Mouse (Mus musculus): ENCODE results near the gene Slc3a2.
A peak's percentile ranks its signal among the peaks of the same experiment; 100 is the strongest.
"Not testable (repeated sequence)": the region's sequence is repeated elsewhere in the genome, so short reads cannot be mapped to it uniquely, and the experiment has no call there.

Slc3a2 gene

DNA sequence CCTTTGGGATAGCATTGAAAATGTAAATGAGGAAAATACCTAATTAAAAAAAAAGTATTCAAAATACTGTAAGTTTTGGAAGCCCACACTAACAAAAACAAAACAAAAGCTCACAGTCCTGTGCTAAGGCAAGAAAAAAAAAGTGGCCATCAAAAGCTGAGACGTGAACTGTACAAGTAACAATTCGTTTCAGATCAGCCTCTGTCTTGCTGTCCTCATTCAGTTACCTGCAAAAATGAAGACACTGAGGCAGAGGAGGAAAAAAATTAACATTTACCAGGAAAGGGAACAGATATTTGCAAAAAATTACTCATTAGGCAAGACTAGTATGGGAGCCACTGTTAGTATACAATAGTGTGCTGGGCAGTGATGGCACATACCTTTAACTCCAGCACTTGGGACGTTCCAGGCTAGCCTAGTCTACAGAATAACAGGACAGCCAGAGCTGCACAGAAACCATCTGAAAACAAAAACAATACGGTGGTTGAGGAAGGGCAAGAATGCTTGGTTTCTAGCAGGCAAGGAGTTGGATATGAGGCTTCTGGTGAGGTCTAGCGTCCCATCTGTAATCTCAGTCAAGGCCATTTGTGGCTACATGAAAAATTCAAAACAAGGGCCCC is 4.4 kb upstream of the Slc3a2 start:
- DNase-seq (ENCODE audit: low read depth, low spot score): no peak

DNA sequence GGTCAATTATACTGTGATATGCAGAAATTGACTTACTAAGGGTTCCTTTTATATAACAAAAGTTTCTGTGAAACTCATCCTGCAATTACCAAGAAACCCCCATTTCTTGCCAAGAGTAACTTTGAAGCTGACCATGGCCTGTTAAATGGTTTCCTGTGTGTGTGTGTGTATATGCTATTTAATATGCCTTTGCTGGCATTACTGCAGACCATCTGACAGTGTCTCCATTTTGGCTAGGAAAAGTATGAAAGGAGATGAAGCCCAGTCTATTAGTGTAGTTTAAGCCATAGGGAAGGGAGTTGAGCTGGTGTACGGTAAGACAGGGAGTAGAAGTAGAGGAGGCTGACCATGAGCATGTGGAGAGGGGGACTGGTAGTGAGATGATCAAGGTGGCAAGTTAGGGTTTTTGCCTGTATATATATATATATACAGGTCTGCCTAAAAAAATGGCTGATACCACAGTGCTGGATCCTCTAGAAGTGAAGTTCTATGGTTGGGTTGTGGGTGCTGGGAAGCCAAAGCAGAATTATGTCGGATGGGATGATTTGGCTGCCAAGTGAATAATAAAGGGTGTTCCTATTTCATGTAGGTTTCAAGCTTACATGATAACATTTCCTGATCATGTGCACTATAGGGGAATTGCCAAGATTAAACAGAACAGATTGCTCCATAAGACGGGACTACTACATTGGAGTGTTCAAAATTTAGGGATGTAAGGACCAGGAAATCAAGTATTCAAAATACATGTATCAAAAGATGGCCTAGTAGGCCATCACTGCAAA is 3.6 kb upstream of the Slc3a2 start:
- no peak for DNase-seq (ENCODE audit: low read depth, low spot score)

DNA sequence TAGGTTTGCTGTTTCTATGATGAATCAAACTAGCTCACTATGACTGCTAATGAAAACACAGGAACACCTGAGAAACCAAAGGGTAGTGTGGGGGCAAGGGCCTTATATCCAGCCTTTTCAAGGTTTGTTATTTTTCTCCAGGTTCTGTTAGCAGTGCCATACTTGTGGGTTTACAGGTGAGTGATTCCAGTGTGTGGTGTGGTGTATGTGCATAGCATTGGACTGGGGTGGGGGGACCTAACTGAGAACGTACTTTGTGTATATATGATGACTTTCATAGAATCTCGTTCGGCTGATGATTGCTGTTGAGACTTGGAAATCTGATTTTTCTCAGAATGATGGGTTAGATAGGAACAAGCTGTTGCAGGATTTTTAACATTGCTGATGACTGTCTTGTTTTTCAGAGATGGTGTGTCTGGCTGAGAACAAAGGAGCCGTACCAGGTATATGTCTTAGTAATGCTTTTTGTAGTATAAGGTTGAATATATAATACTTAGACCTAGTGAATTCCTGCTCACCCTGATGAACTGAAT is 2.0 kb upstream of the Slc3a2 start:
- DNase-seq (ENCODE audit: low read depth, low spot score): no peak

DNA sequence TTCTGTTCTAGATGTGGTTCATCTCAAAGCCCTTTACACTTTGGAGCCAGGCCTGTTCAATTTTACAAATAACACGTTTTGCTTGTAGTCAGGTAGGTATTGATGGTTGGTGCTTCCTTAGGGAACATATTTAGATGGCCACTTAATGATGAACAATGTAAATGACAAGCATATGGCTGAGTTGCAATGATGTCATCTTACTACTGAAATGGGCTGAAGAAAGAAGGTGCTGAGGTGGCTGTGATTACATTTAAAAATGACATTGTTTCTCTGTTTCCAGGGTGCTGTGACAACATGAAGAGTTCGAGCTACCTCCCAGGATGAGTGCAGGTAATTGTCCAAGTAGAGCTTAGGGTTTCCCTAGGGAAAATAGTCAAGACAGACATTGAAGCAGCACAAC is 1.2 kb upstream of the Slc3a2 start:
- DNase-seq (ENCODE audit: low read depth, low spot score): no peak

DNA sequence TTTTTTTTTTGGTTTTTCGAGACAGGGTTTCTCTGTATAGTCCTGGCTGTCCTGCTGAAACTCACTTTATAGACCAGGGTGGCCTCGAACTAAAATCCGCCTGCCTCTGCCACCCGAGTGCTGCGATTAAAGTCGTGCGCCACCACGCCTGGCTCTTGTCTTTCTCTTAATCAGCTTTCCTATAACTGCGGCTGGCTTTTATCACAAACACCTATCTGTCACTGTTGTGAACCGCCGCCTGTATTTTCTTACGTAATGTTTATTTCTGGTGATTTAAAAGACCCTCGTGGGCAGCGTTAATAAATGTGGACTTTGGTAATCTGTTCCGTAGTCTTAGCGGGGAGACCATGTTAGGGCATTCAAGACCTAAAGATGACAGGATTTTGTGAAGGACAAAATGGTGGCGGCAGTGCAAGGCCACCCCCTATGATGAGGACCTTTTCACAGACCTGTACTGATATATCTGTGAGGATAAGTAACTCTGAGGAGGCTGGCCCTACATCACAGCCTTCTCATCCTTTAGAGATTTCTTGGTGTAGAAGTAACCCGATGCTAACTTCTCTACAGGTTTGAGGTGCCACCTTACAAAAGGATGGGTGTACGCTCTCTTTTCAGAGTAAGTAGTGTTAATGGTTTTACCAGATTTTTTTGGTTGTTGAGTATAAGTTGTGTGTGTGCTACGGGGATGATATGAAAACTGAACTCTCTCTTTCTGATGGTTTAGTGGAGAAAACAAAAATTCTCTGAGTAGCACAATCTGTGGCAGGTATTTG is 591 bp upstream of the Slc3a2 start:
- DNase-seq (ENCODE audit: low read depth, low spot score): no peak

DNA sequence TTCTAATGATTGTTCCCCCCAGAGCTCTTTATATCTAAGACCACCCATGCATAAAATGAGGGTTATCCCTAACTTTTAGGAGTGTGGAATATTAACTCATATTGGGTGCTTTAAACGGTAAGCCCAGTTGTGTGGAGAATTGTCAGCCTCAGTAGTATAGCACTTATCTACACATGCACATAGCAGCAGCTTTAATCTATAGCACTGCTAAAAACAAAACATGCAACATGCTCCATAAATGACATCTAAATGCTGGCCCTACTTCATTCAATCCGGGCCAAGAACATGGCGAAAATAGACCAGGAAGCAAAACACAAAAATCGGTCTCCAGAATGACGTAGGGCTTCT is 636 bp downstream of the Slc3a2 start:
- no peak for DNase-seq (ENCODE audit: low read depth, low spot score)

DNA sequence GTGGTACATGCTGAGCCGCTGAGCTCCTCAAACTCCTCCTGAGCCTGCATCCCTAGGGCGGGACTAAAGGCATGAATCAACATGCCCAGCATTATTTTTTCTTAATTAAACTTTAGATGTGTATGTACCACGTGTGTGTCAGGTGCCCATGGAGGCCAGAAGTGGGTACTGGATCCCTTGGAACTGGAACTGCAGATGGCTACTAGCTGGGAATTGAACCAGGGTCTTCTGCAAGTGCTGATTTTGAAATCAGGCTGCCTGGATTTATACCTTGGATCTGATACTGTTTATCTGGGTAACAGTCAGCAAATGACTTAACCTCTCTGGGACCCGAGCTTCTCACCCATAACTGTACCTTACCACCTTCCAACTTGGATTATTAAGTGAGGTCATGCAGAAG is 1.1 kb downstream of the Slc3a2 start:
- DNase-seq (ENCODE audit: low read depth, low spot score): no peak

DNA sequence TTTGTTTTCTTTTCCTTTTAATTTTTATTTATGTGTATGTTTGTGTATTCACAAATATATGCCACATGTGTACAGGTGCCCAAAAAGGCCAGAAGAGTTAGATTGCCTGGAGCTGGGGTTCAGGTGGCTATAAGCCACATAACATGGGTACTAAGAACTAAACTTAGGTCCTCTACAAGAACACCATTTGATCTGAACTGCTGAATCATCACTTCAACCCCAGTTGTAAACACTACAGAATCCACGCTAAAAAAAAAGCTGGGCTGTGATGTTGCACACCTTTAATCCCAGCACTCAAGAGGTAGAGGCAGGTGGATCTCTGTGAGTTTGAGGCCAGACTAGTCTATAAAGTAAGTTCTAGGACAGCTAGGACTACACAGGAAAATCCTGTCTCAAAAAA is 1.8 kb downstream of the Slc3a2 start:
- no peak for DNase-seq (ENCODE audit: low read depth, low spot score)

DNA sequence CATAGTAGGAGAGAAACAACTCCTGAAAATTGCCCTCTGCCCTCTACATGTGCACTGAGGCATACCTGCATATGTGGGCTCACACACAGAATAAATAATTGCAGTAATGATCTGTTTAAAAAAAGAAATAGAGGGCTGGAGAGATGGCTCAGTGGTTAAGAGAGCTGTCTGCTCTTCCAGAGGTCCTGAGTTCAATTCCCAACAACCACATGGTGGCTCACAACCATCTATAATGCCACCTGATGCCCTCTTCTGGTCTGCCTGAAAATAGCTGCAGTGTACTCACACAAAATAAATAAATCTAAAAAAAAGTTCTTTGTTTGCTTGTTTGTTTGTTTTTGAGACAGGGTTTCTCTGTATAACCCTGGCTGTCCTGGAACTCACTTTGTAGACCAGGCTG is 4.1 kb downstream of the Slc3a2 start:
- not testable (repeated sequence) for DNase-seq (ENCODE audit: low read depth, low spot score)

DNA sequence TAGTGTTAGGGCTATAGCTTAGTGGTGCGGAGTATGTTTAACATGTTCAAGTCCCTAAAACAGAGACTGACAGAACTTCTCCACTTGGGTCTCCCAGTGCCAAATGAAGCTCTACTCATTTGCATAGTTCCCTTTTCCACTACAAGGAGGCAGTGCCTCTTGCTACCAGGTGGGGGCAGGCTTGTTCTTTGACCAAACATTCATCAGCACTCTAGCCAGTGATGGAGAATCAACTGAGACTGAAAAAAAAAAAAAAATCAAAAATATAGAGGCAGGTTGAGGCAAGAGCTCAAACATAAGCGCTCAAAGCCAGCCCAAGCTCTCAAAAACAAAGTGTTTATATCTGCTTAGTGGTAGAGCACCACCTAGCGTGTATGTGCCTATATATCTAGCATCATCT is 4.8 kb downstream of the Slc3a2 start:
- DNase-seq (ENCODE audit: low read depth, low spot score): peak; percentile 49

DNA sequence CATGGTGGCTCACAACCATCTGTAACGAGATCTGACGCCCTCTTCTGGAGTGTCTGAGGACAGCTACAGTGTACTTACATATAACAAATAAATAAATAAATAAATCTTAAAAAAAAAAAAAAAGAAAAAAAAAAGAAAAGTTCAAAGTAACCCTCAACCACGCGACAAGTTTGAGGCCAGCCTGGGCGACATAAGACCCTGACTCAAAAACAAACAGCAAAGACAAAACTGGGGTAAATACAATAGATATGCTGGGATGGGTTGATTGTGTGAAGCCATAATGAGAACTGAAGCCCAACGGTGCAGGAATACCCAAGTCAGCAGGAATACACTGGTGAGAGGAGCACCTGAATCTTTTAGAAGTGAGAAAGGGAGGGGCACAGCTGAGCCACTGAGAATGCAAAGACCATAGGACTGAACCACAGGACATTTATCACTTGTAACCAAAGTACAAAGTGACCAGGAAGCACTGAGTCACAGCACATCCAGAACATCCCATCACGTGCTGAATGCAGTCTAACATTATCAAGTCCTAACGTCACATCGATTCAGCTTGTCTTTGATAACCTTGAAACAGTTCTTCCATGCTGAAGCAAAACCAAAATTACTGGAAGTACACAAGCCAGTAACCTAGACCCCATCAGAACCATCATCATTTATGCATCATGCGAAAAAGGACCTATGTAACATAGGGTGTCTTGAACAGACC is 6.2 kb downstream of the Slc3a2 start:
- no peak for DNase-seq (ENCODE audit: low read depth, low spot score)

DNA sequence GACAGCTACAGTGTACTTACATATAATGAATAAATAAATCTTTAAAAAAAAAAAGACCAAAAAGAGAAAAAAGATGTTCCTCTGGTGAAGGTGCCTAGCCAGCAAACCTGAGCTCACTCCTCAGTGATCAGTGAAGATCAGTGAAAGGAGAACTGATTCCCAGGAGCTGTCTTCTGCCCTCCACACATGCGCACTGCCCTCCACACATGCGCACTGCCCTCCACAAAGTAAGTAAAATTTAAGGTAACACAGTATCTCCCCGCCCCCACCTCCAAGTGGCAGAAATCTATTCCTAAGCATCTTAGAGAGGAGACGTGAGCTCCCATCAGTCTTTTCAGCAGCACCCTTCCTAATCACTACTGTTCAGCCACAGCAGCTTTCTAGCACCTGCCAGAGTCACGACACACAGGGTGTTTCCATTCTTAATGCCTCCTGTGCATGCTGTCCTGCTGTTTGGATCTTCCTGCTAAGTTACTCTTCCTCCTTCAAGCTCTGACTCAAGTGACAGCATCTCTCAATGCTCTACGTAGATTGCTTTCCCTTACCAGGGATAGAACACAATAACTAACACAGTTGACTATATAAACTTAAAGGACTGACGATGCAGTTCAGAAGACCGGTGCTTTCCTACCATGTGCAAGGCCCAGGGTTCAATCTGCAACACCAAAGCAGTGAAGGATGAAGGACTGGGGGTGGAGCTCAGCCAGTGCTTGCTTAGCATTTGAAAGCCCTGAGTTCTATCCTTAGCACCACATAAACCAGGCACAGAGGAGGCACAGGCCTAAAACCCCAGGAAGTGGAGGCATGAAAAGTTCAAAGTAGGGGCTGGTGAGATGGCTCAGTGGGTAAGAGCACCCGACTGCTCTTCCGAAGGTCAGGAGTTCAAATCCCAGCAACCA is 7.1 kb downstream of the Slc3a2 start:
- no peak for DNase-seq (ENCODE audit: low read depth, low spot score)

DNA sequence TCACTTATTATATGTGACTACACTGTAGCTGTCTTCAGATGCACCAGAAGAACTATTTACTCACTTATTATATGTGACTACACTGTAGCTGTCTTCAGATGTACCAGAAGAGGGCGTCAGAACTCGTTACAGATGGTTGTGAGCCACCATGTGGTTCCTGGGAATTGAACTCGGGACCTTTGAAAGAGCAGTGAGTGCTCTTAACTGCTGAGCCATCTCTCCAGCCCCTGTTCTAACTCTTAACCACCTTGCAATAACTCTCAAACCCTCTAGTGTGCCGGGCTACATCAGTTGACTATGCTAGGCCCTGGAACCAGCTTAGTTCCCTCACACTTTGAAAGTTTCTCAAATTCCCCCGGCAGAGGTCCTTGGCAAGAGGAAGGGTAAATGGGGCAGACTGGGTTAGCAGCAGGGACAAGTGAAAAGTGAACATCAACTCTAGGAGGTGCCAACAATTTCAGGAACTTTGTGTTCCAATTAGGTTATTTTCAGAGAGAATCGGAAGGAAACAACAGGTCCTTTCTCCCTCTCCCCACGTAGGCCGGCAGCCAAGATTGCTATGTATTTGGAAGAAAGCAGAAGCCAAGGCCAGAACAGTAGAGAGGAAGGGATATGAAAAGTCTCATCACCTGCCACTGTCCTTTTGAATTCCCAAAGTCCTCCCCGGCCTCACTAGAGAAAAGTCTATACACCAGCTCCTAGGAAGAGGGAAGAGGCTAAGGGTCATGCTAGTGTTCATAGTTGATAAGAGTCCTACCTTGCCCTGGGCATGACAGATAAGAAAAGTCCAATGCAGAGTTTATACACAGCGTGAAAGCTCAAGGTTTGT is 8.3 kb downstream of the Slc3a2 start:
- no peak for DNase-seq (ENCODE audit: low read depth, low spot score)

DNA sequence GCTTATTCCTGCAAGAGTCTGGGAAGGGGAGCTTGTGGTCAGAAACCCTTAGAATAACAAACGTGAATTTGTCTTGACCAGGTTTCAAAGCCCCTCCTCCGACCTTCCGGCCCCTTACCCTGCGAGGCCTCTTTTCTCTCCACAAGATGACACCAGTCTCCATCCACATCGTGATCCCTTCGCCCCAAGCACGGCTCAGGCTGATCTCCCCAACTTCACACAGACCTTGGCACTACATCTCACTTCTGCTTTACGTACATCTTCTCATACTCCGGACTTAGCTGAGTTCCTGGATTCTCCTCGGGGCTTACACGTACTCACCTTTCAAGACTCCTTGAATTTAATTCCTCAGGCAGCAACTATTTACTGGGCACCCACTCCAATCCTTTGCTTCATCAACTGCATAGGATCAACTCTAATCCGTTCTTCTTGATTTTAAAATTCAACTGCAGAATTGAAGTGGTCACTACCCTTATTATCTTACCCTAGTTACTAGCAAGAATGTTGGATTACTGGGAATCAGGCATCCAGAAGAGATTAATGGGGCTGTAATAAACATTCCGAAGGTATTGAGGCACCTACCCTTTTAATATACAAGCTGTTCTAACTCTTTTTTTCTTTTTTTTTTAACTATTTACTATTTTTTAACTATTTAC is 9.0 kb downstream of the Slc3a2 start:
- DNase-seq (ENCODE audit: low read depth, low spot score): no peak

DNA sequence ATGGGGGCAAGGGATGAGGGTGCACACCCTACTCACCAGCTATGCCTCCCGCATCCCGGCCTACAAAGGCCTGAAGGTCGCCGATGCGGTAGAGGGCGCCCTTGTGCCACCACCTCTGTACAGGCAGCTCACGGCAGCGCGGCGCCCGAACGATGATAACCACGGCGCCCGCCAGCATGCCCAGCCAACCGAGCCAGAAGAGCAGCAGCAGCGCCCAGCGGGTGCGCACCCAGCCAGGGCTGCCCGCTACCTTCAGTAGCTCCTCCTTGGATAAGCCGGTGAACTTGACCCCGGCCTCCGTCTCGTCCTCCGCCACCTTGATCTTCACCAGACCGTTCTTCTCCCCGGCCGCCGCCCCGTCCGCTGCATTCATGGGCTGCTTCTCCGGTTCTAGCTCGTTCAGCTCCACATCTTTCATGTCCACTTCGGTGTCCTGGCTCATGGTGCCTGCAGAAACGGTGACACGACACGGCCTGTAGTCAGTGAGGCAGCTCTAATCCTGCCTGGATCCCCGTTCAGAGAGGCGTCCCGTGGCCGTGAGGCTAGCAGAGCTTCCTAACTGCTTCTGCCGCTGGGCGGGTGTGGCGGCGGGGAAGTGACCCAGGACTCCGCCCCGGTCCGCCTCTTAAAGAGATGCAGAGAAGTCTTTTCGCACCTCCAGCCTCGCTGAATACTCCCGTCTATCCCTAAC is 9.7 kb downstream of the Slc3a2 start:
- peak; percentile 79 for DNase-seq (ENCODE audit: low read depth, low spot score)

DNA sequence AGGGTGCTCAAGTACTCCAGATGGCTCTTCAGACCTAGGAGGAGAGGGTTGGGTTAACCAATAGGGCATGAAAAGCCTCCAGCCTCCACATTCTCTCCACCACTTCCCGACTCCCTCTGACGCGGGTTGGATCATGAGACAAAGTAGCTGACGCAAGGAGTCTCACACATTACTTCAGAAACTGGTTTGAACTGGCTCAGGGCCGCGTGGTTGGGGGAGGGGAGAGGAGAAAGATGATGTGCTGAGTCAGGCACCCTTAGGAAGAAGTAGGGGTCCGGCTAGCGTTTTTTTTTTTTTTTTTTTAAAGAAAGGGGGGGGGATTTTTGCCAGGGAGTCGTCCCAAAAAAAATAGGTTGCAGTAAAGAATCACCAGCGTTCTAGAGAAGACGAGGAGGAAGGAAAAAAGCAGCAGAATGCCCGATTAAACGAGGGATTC is 10.3 kb downstream of the Slc3a2 start:
- DNase-seq (ENCODE audit: low read depth, low spot score): peak; percentile 62

DNA sequence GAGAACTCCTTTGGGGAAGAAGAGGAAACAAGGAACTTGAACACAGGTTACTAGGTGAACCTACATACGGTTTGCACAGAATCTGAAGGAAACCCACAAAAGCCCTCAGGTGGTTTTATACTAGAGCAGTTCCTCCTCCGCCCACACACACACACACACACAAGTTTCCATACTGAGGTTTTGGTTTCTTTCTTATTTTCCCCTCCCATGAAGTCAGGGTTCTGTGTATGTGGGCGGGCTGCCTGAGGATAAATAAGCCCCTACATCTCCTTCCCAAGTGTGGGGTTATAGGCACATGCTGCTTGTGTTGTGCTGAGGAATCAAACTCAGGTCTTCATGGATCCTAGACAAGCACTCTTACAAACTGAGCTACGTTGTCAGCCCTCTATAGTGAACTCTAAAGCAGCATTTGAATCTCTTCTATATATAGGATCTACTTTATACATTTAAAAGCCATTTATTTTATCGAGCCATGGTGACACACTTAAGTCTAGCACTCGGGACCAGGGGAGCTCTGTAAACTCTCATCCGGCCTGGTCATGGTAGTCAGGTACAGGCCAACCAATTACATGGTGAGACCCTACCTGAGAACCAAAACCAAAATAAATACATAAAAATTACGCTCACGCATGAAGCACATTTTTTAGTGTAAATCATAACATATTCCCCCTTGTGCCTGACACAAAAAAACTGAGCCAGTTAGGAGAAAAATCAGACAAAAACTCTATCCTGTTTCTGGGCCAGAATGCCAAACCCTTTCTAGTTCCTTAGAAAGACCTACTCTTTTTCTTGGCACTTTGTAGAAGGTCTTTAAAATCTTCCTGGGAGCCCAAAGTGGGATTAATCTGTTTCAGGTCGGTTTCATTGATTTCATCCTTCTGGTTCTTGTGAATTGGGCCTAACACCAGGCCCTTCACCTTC is 11.0 kb downstream of the Slc3a2 start:
- no peak for DNase-seq (ENCODE audit: low read depth, low spot score)

DNA sequence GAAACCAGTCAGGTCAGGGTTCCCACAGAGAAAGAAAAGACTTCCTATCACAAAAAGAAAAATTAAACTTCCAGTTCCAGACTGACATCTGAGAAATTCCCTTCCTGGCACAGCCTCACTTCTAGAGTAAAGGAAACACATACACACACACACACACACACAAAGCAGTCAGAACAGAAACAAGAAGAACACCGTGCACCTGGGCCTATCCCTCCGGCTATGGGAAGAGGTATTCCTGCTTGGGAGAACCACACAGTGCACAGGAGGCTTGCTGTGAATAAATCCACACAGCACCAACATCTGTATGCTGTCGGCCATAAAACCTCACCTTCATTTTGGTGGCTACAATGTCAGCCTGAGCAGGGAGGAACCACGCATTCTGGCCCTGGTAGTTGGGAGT is 11.7 kb downstream of the Slc3a2 start:
- DNase-seq (ENCODE audit: low read depth, low spot score): no peak

All from retina, postnatal 7 days (tissue).